Mouse (Mus musculus) cerebellum, adult 2 months (tissue): ENCODE measurements around the gene Zbtb25. TPM values are rescaled to one million over a fixed set of nuclear protein-coding genes. Genes with fewer than 3 reads are reported as not detected.

ENCODE experiments used
- DNase-seq, 2 experiments: peaks; one replicate each; pipeline ENCODE4 v3.0.0; 2021
- H3K27ac ChIP-seq: fragments of 200-500 bp; 2 replicates; pipeline ENCODE4 v1.5.1; 2012; ENCODE audit warnings: low read length, control low read depth, inconsistent platforms; ENCODE audit not compliant: insufficient read depth
- H3K27me3 ChIP-seq: fragments of 200-500 bp; 2 replicates; pipeline ENCODE4 v1.6.1; 2012; ENCODE audit warnings: inconsistent platforms, mild to moderate bottlenecking, low read length, moderate library complexity; ENCODE audit not compliant: control insufficient read depth, insufficient read depth
- H3K4me1 ChIP-seq: fragments of 200-500 bp; 2 replicates; pipeline ENCODE4 v1.6.1; 2011; ENCODE audit warnings: low read length; ENCODE audit not compliant: control insufficient read depth, insufficient read depth
- H3K4me3 ChIP-seq: fragments of 200-500 bp; replicated peaks from 2 replicates; pipeline ENCODE3; 2011; ENCODE audit warnings: mild to moderate bottlenecking, low read depth, low read length, control low read depth; ENCODE audit not compliant: insufficient read depth
- CTCF ChIP-seq: fragments of 200-500 bp; IDR thresholded peaks from 2 replicates; pipeline ENCODE4 v1.5.1; 2011; ENCODE audit warnings: low read depth, mild to moderate bottlenecking, control low read depth, low read length, moderate library complexity, borderline replicate concordance; ENCODE audit not compliant: insufficient read depth
- POLR2A ChIP-seq: fragments of 200-500 bp; IDR thresholded peaks from 2 replicates; pipeline ENCODE4 v1.6.1; 2011; ENCODE audit warnings: low read length, control low read depth, borderline replicate concordance; ENCODE audit not compliant: insufficient read depth
- WGBS: fragments of 180-500 bp; shearing (Covaris S2); methylation state at CpG from one replicate; pipeline ENCODE4 v1.1.7; 2018; 5-methylcytosine and 5-hydroxymethylcytosine counted together
- polyA plus RNA-seq: library from polyadenylated mRNA; depleted of rRNA; stranded (reverse); fragments of >200 nt; gene quantifications from 2 replicates; pipeline ENCODE4 v1.2.3, GENCODE M21; 2012

Zbtb25 gene
- polyA plus RNA-seq, 1 experiment = 16.7 TPM

- WGBS = 70% methylated on average over 6 of the region's 6 CpGs
- DNase-seq = no peak
- Histone ChIP-seq H3K4me3 (no peak overlapping the region), H3K27me3 (no peaks in the 10 kb centered on the region), H3K27ac (no peak overlapping the region), H3K4me1 (no peaks in the 10 kb centered on the region)
- TF ChIP-seq POLR2A = no peak
- no peak for TF ChIP-seq CTCF
Observed at GRCm38 (mm10) chr12:76345759-76346455, 23.5 kb downstream of the Zbtb25 start.

GRCm38 (mm10) chr12:76341080-76341479, 28.3 kb downstream of the Zbtb25 start:
- no peak for TF ChIP-seq POLR2A
- TF ChIP-seq CTCF = peak; percentile 47; the same call in 1 of the 2 replicates
- 4% methylated on average over 4 of the region's 4 CpGs for WGBS
- Histone ChIP-seq H3K27ac (no peak overlapping the region), H3K4me1 (no peaks in the 10 kb centered on the region), H3K27me3 (no peaks in the 10 kb centered on the region), H3K4me3 (no peak overlapping the region)
- peak; percentile 50 to 54 for DNase-seq

- no peak for TF ChIP-seq CTCF
- no peak for TF ChIP-seq POLR2A
- H3K27ac ChIP-seq = no peak overlapping the region
- H3K4me1 ChIP-seq = no peaks in the 10 kb centered on the region
- DNase-seq = no peak
- WGBS = 85% methylated on average over 17 of the region's 17 CpGs
- no peak overlapping the region for H3K4me3 ChIP-seq
- no peaks in the 10 kb centered on the region for H3K27me3 ChIP-seq
Observed at GRCm38 (mm10) chr12:76336111-76336965, 33.1 kb downstream of the Zbtb25 start.

GRCm38 (mm10) chr12:76335641-76336040, 33.8 kb downstream of the Zbtb25 start:
- H3K27me3 ChIP-seq = no peaks in the 10 kb centered on the region
- DNase-seq = no peak
- no peak overlapping the region for H3K27ac ChIP-seq
- 84% methylated on average over 5 of the region's 5 CpGs for WGBS
- no peaks in the 10 kb centered on the region for H3K4me1 ChIP-seq
- no peak overlapping the region for H3K4me3 ChIP-seq
- no peak for TF ChIP-seq CTCF
- TF ChIP-seq POLR2A = no peak

- TF ChIP-seq POLR2A (no peak), CTCF (no peak)
- WGBS = 93% methylated on average over 5 of the region's 5 CpGs
- Histone ChIP-seq H3K4me3 (no peak overlapping the region), H3K4me1 (no peaks in the 10 kb centered on the region), H3K27me3 (no peaks in the 10 kb centered on the region), H3K27ac (no peak overlapping the region)
- DNase-seq = no peak
Observed at GRCm38 (mm10) chr12:76333688-76334087, 35.7 kb downstream of the Zbtb25 start.

DNA sequence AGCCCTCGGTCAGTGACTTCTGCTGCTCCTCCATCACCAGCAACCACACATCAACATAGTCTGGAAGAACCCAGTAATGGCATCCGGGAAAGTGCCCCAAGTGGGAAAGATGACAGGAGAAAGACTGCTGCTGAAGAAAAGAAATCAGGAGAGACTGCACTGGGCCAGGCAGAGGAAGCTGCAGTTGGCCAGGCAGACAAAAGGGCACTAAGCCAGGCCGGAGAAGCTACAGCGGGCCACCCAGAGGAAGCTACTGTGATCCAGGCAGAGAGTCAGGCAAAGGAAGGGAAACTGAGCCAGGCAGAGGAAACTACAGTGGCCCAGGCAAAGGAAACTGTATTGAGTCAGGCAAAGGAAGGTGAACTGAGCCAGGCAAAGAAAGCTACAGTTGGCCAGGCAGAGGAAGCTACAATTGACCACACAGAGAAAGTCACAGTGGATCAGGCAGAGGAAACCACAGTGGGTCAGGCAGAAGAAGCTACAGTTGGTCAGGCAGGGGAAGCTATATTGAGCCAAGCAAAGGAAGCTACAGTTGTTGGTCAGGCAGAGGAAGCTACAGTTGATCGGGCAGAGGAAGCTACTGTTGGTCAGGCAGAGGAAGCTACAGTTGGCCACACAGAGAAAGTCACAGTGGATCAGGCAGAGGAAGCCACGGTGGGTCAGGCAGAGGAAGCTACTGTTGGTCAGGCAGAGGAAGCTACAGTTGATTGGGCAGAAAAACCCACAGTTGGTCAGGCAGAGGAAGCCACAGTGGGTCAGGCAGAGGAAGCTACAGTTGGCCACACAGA, 40.6 kb downstream of the Zbtb25 start:
- no peaks in the 10 kb centered on the region for H3K27me3 ChIP-seq
- TF ChIP-seq CTCF = no peak
- TF ChIP-seq POLR2A = no peak

GRCm38 (mm10) chr12:76326437-76327220, 42.8 kb downstream of the Zbtb25 start:
- Histone ChIP-seq H3K4me3 (no peak overlapping the region), H3K27ac (no peak overlapping the region), H3K4me1 (no peaks in the 10 kb centered on the region), H3K27me3 (no peaks in the 10 kb centered on the region)
- WGBS = 89% methylated on average over 23 of the region's 23 CpGs
- TF ChIP-seq CTCF (no peak), POLR2A (no peak)
- no peak for DNase-seq

More for the DNA sequence above, 40.6 kb downstream of the Zbtb25 start:
- 56% methylated on average over 6 of the region's 6 CpGs for WGBS
- H3K27ac ChIP-seq = no peak overlapping the region
- DNase-seq = no peak
- H3K4me1 ChIP-seq = no peaks in the 10 kb centered on the region
- H3K4me3 ChIP-seq = no peak overlapping the region
